Mouse (Mus musculus) small intestine, adult 2 months (tissue): ENCODE results near the gene Tmub2.

Source experiments
- CTCF ChIP-seq: fragments of 200-500 bp; IDR thresholded peaks from 2 replicates; pipeline ENCODE4 v1.5.1; 2012; ENCODE audit warnings: low read depth, mild to moderate bottlenecking, control low read depth, inconsistent platforms, low read length, moderate library complexity, mixed read lengths; ENCODE audit not compliant: insufficient replicate concordance, insufficient read length; ENCODE audit errors: extremely low read depth
- POLR2A ChIP-seq: fragments of 200-500 bp; IDR thresholded peaks from 2 replicates; pipeline ENCODE4 v1.6.1; 2012; ENCODE audit warnings: low read depth, mild to moderate bottlenecking, control low read depth, inconsistent platforms, low read length, moderate library complexity

DNA sequence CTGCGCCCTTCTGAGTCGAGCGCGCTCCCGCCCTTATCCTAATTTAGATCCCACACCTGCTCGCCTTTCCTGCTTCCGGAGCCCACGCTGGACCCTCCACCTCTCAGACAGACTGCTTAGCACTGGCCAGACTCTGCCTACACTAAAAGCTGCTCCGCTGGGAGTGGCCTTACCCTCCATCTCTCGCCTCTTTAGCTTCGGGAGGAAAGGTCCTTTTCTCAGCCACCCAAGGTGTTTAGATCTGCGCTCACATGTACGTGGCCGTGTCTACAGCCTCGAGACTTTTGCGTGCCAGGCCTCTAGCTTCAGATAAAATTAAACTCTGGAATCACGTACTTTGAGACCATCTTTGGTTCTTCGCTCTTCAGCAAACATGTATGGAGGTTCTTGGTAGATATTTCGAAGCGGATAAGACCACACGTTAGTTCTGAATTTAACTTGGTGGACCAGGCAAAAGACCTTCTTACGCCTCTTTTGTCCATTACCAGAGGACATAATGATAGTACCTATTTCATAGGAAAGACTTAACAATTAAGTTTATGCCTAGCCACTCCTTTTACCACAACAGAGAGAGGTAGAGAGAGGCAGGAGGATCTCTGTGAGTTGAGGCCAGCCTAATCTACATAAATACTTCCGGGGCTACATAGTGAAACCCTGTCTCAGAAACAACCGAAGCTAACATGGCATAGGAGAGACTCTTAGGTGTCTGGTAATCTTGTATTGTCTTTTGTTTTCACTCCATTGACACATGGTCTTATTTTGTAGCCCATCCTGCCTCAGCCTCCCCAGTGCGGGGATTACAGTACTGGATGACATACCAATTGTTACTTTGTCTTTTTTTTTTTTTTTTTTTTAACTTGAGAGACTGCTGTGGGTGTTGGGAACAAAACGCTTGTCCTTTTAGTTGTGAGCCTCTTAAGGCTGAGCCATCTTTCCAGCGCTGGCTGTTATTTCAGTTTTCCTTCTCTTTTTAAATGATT, 13.1 kb downstream of the Tmub2 start:
- no peak for TF ChIP-seq CTCF
- no peak for TF ChIP-seq POLR2A
